Mouse (Mus musculus): ENCODE data around the gene Map2k5. TPM values are rescaled to one million over a fixed set of nuclear protein-coding genes. Genes with fewer than 3 reads are reported as not detected.

Gene Map2k5
- polyA plus RNA-seq, 1 experiment from 2014 or later = 26.4 TPM

GRCm38 (mm10) chr9:63215031-63215430, 162.7 kb downstream of the Map2k5 start:
- Histone ChIP-seq H3K4me3 (no peak overlapping the region), H3K27me3 (replicated peaks) (no peaks in the 10 kb centered on the region), H3K9me3 (no peaks in the 10 kb centered on the region), H3K4me2 (no peak overlapping the region), H3K4me1 (no peaks in the 10 kb centered on the region), H3K9ac (no peak overlapping the region), H3K27ac (replicated peaks) (no peak overlapping the region), H3K36me3 (peaks cover 39% of the 10 kb centered on the region)
- WGBS = 88% methylated on average over 2 of the region's 2 CpGs
- ATAC-seq (ENCODE audit: extremely low read depth, insufficient number of reproducible peaks, low FRiP score, low TSS enrichment) = no peak

DNA sequence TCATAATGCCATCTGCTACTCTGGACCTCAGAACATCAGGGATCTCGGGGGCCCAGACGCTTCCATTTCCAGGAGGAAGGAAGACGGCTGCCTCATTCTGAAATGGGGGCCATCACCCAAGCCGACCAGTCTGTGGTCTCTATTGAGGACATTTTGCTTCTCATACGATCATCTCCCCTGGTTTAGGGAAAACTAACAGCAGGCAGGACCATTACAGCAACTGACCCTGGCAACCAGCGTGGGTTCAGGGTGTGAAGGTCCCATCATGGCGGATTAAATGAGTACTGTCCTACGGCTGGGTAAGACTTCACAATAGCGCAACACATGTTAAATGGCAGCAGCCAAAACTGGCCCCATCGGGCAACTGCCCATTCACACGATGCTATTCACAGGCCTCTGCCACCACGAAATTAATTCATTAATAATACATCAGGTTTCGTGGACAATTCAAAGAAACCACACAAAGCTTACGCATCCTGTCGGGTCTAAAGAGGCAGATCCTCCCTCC, 170.9 kb downstream of the Map2k5 start:
- H3K4me3 ChIP-seq = no peak overlapping the region
- WGBS = 89% methylated on average over 15 of the region's 15 CpGs
- H3K27ac ChIP-seq (replicated peaks) = no peak overlapping the region
- 0 out of 2 replicates have a peak, but pooled peaks cover 5% of the 10 kb centered on the region for H3K4me1 ChIP-seq
- no peak for ATAC-seq (ENCODE audit: extremely low read depth, insufficient number of reproducible peaks, low FRiP score, low TSS enrichment)
- peaks cover 34% of the 10 kb centered on the region for H3K36me3 ChIP-seq
- H3K27me3 ChIP-seq (replicated peaks) = no peaks in the 10 kb centered on the region
- H3K9me3 ChIP-seq = no peaks in the 10 kb centered on the region
- H3K9ac ChIP-seq = no peak overlapping the region
- H3K4me2 ChIP-seq = no peak overlapping the region

GRCm38 (mm10) chr9:63203461-63203860, 174.2 kb downstream of the Map2k5 start:
- peaks cover 8% of the 10 kb centered on the region for H3K4me1 ChIP-seq
- H3K27me3 ChIP-seq (replicated peaks) = no peaks in the 10 kb centered on the region
- ATAC-seq (ENCODE audit: extremely low read depth, insufficient number of reproducible peaks, low FRiP score, low TSS enrichment) = no peak
- peaks cover 43% of the 10 kb centered on the region for H3K36me3 ChIP-seq
- no peaks in the 10 kb centered on the region for H3K9me3 ChIP-seq
- H3K27ac ChIP-seq (replicated peaks) = no peak overlapping the region
- 85% methylated on average over 3 of the region's 3 CpGs for WGBS
- H3K9ac ChIP-seq = no peak overlapping the region
- H3K4me3 ChIP-seq = no peak overlapping the region
- H3K4me2 ChIP-seq = no peak overlapping the region

DNA sequence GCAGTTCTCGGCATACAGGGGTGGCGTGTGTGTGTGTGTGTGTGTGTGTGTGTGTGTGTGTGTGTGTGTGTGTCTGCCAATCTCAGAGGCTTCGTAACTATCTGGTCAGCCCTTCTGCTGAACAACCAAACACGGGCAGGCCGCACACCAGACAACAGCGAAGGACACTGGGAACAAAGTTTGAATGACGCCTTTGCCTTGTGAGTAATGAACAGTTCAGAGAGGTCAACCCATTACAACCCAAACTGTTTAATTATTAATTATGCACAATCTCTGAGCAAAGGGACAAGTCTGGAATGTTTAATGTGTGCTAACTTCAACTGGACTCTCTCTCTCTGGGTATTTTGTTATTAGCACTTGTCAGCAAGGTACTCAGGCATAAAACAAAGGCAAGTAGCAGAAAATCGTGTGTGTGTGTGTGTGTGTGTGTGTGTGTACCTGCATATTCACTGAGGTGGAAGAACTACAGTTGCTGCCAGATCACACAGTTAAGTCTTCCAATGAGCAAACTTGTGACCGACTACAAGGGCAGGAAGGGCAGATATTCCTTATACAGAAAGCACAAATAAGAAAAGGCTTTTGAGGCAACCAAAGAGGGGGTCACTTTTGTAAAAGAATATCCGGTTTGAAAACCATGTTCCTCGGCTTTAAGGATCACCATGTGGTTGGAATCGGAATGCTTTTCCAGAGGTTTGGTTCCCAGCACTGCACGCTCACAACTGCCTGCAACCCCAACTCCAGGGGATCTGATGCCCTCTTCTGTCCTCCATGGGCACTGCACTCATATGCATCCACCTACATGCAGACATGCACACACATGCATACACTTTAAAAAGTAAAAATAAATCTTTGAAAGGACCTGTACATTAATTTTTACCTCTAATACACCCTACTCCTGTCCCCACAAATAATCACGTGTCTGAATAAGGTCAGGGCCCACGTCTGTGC, 176.1 kb downstream of the Map2k5 start:
- H3K27ac ChIP-seq (replicated peaks) = no peak overlapping the region
- no peak overlapping the region for H3K9ac ChIP-seq
- H3K27me3 ChIP-seq (replicated peaks) = no peaks in the 10 kb centered on the region
- WGBS = 90% methylated on average over 15 of the region's 15 CpGs
- ATAC-seq (ENCODE audit: extremely low read depth, insufficient number of reproducible peaks, low FRiP score, low TSS enrichment) = no peak
- H3K36me3 ChIP-seq = peaks cover 43% of the 10 kb centered on the region
- H3K4me2 ChIP-seq = no peak overlapping the region
- H3K4me3 ChIP-seq = no peak overlapping the region
- no peaks in the 10 kb centered on the region for H3K9me3 ChIP-seq
- H3K4me1 ChIP-seq = peaks cover 20% of the 10 kb centered on the region

GRCm38 (mm10) chr9:63197252-63197651, 180.4 kb downstream of the Map2k5 start:
- Histone ChIP-seq H3K36me3 (peaks cover 19% of the 10 kb centered on the region), H3K27me3 (replicated peaks) (no peaks in the 10 kb centered on the region), H3K4me2 (peak overlapping the region; percentile 50), H3K4me1 (peaks cover 55% of the 10 kb centered on the region), H3K9ac (peak overlapping the region; percentile 56; the same call in 1 of the 2 replicates), H3K4me3 (peak overlapping the region; percentile 3; the same call in 1 of the 2 replicates), H3K9me3 (no peaks in the 10 kb centered on the region), H3K27ac (replicated peaks) (no peak overlapping the region)
- 10% methylated on average over 8 of the region's 8 CpGs for WGBS
- ATAC-seq (ENCODE audit: extremely low read depth, insufficient number of reproducible peaks, low FRiP score, low TSS enrichment) = no peak

- no peaks in the 10 kb centered on the region for H3K9me3 ChIP-seq
- peaks cover 15% of the 10 kb centered on the region; the same call in 1 of the 2 replicates for H3K36me3 ChIP-seq
- no peak overlapping the region for H3K9ac ChIP-seq
- no peak overlapping the region for H3K4me2 ChIP-seq
- H3K27me3 ChIP-seq (replicated peaks) = no peaks in the 10 kb centered on the region
- peak overlapping the region; percentile 43; the same call in 1 of the 2 replicates for H3K27ac ChIP-seq (replicated peaks)
- no peak overlapping the region for H3K4me3 ChIP-seq
- H3K4me1 ChIP-seq = peaks cover 55% of the 10 kb centered on the region
- no peak for ATAC-seq (ENCODE audit: extremely low read depth, insufficient number of reproducible peaks, low FRiP score, low TSS enrichment)
- 62% methylated on average over 8 of the region's 8 CpGs for WGBS
Measured at GRCm38 (mm10) chr9:63196114-63196682, 181.5 kb downstream of the Map2k5 start.

DNA sequence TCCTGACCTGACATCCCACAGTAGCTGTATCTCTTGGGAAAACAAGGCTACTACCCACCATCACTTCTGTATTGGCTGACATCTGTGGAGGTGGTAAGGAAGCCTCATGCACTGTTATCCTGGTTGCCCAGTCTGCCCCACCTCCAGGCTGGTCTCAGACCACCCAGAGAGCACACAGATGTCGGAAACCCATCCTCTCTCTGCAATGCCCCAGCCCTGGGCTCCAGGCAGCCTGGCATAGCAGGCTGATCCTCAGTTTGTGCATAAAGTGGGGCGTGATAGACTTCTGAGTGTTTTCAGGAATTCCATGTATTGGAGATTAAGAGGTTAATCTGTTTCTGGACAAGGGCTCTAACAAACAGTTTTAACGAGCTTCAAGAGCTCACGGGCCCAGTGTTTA, 182.2 kb downstream of the Map2k5 start:
- H3K4me2 ChIP-seq = no peak overlapping the region
- H3K9ac ChIP-seq = 0 out of 2 replicates have a peak overlapping the region, but pooled peaks have one; percentile 19
- H3K36me3 ChIP-seq = peaks cover 17% of the 10 kb centered on the region; the same call in 1 of the 2 replicates
- no peaks in the 10 kb centered on the region for H3K27me3 ChIP-seq (replicated peaks)
- H3K4me3 ChIP-seq = no peak overlapping the region
- peak overlapping the region; percentile 77 for H3K27ac ChIP-seq (replicated peaks)
- H3K9me3 ChIP-seq = no peaks in the 10 kb centered on the region
- no peak for ATAC-seq (ENCODE audit: extremely low read depth, insufficient number of reproducible peaks, low FRiP score, low TSS enrichment)
- WGBS = 56% methylated on average over 4 of the region's 4 CpGs
- peaks cover 55% of the 10 kb centered on the region for H3K4me1 ChIP-seq

DNA sequence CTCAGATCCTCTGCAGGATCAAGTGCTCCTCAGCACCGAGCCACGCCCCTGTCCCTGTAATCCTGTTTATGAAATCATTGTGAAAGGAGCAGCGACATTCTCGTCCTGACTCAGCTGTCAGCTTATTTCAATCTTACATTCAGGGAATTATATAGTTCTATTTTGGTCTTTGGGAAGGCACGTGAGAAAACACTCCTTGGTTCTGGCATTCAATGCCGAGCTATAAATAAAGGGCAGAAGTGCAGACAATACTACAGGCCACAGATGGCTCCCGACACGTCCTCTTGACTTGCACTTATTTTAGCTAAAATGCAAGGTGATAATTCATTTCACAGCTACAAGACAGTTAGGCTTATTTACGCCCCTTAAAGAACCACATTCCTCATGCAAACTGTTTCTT, 182.9 kb downstream of the Map2k5 start:
- Histone ChIP-seq H3K4me3 (no peak overlapping the region), H3K9me3 (no peaks in the 10 kb centered on the region), H3K36me3 (peaks cover 23% of the 10 kb centered on the region; the same call in 1 of the 2 replicates), H3K4me2 (peak overlapping the region; percentile 43), H3K27ac (replicated peaks) (peak overlapping the region; percentile 77), H3K9ac (no peak overlapping the region), H3K4me1 (peaks cover 55% of the 10 kb centered on the region), H3K27me3 (replicated peaks) (no peaks in the 10 kb centered on the region)
- 35% methylated on average over 9 of the region's 9 CpGs for WGBS
- ATAC-seq (ENCODE audit: extremely low read depth, insufficient number of reproducible peaks, low FRiP score, low TSS enrichment) = no peak

- H3K27ac ChIP-seq (replicated peaks) = no peak overlapping the region
- no peak overlapping the region for H3K4me2 ChIP-seq
- H3K9me3 ChIP-seq = no peaks in the 10 kb centered on the region
- WGBS = 80% methylated on average over 4 of the region's 4 CpGs
- peaks cover 31% of the 10 kb centered on the region for H3K36me3 ChIP-seq
- ATAC-seq (ENCODE audit: extremely low read depth, insufficient number of reproducible peaks, low FRiP score, low TSS enrichment) = no peak
- H3K4me3 ChIP-seq = no peak overlapping the region
- H3K27me3 ChIP-seq (replicated peaks) = no peaks in the 10 kb centered on the region
- H3K4me1 ChIP-seq = peaks cover 56% of the 10 kb centered on the region
- no peak overlapping the region for H3K9ac ChIP-seq
Measured at GRCm38 (mm10) chr9:63192809-63193208, 184.9 kb downstream of the Map2k5 start.

DNA sequence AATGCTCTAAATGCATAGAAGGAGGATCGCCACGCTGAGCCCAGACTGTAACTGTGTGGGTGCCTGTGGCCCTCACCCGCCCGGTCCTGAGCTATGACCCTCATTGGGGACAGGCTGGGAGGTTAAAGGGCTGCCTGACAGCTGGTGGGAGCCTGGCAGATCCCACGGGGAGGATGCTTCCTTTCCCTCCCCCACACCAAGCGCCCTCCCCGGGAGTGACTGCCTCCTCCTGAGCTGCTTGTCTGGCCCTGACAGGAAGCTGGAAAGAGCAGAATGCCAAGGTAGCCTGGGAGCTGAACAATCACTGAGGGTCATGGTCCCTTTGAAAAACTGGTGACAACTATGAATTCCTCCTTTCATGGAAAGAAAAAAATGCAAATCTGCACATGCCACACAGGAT, 190.4 kb downstream of the Map2k5 start:
- Histone ChIP-seq H3K27ac (replicated peaks) (no peak overlapping the region), H3K36me3 (peaks cover 30% of the 10 kb centered on the region), H3K9me3 (no peaks in the 10 kb centered on the region), H3K4me1 (peaks cover 24% of the 10 kb centered on the region), H3K4me2 (no peak overlapping the region), H3K4me3 (no peak overlapping the region), H3K9ac (no peak overlapping the region), H3K27me3 (replicated peaks) (peaks cover 35% of the 10 kb centered on the region)
- WGBS = 39% methylated on average over 7 of the region's 7 CpGs
- no peak for ATAC-seq (ENCODE audit: extremely low read depth, insufficient number of reproducible peaks, low FRiP score, low TSS enrichment)

DNA sequence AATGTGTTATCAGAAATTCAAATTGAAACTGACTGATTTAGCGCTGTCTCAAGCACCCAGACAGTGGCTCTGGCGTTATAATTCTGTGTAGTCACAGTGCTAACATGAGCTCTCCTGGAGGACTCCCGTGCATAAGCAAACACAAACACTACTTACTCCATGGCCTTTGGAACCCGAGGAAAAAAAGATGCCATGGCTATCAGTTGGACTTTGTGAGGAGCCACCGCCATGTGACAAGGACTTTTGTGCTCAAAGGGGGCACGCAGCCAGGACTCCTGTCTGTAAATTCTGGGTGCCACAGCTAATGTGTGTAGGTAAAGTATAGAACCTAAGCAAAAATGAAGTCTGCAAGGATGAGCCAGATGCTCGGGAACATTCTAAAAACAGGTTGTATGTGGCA, 192.5 kb downstream of the Map2k5 start:
- Histone ChIP-seq H3K9me3 (no peaks in the 10 kb centered on the region), H3K4me1 (peaks cover 32% of the 10 kb centered on the region), H3K4me3 (no peak overlapping the region), H3K27ac (replicated peaks) (no peak overlapping the region), H3K4me2 (no peak overlapping the region), H3K36me3 (peaks cover 19% of the 10 kb centered on the region), H3K9ac (0 out of 2 replicates have a peak overlapping the region, but pooled peaks have one; percentile 15), H3K27me3 (replicated peaks) (peaks cover 51% of the 10 kb centered on the region)
- ATAC-seq (ENCODE audit: extremely low read depth, insufficient number of reproducible peaks, low FRiP score, low TSS enrichment) = no peak
- WGBS = 67% methylated on average over 7 of the region's 7 CpGs

All from heart, embryonic 13.5 days (tissue).